Mouse (Mus musculus): ENCODE results near the gene Abhd12b. TPM values are rescaled to one million over a fixed set of nuclear protein-coding genes. Genes with fewer than 3 reads are reported as not detected.

Abhd12b gene
- polyA plus RNA-seq, 1 experiment from 2014 or later = not detected

DNA sequence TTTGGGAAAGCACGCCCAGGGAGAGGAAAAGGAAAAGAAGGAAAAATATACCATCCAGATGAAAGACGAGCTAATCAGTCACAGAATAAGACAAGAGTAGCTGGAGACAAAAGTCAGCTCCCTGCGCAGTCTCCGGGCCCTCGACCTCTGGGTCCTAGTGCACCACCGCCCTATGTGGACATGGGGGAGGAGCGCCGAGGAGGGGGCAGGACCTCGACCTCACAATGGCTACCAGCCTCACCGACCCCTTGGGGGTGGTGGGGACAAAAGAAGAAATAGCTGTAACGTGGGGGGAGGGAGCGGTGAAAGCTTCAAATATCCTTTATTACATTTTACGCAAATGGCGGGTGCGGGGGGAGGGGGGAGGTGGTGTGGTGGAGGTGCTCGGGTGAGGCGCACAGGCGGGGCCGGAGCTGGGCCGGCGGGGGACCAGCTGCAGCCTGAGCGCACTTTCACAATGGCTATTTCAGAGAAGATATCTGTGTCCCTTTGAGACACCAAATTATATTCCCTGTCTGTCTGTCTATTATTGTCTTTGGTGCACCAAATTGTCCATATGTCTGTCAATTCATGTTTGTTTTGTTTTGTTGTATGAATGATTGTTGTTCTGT is 30.3 kb downstream of the Abhd12b start:
- DNase-seq (ENCODE audit: low spot score) = no peak
- Histone ChIP-seq H3K4me1 (no peaks in the 10 kb centered on the region), H3K27me3 (ENCODE audit: low read depth, poor library complexity, severe bottlenecking) (no peaks in the 10 kb centered on the region), H3K9me3 (replicated peaks) (peaks cover 19% of the 10 kb centered on the region), H3K36me3 (no peaks in the 10 kb centered on the region), H3K4me3 (no peak overlapping the region), H3K27ac (replicated peaks) (no peak overlapping the region)
- WGBS = 78% methylated on average over 22 of the region's 22 CpGs

DNA sequence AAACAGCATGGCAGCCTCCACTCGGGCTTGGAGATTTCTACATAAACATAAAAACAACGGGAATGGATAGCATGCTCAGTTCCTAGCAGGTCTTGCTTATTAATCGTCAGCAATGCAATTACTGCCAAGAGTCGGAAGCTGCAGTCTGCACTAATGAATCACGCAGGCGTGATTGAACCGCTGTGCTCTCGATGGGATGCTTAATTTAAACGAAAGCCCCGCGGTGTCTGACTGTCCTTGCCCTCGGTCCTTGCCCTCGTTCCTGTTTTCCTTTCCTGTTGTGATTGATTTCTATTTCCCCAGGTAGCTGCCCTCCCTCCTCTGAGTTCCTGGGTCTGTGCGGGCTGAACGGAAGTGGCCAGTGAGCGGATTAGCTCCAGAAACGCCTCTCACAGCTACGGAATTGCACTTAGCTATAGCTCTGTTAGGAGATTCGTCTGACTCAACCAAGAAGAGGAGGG is 38.4 kb downstream of the Abhd12b start:
- H3K27ac ChIP-seq (replicated peaks) = no peak overlapping the region
- DNase-seq (ENCODE audit: low spot score) = peak; percentile 24

DNA sequence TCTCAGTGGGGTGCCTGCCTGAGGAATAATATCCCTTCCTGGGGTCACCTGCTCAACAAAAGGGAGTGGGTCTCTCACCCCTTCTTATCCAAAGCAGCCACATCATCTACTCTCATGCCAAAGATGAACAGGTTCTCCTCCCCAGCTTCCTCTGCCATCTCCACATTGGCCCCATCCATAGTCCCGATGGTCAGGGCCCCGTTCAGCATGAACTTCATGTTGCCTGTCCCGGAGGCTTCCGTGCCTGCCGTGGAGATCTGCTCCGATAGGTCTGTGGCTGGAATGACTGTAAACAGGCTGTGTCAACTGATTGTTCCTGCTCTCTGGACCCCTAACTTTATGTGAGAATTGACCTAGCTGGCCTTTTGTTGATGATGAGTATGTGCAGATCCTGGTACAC is 41.5 kb downstream of the Abhd12b start:
- WGBS = 96% methylated on average over 6 of the region's 6 CpGs
- no peak for DNase-seq (ENCODE audit: low spot score)

More for the DNA sequence above, 38.4 kb downstream of the Abhd12b start:
- H3K27me3 ChIP-seq (ENCODE audit: low read depth, poor library complexity, severe bottlenecking) = no peaks in the 10 kb centered on the region
- no peaks in the 10 kb centered on the region for H3K9me3 ChIP-seq (replicated peaks)
- H3K4me1 ChIP-seq = peaks cover 10% of the 10 kb centered on the region
- no peaks in the 10 kb centered on the region; the same call in 1 of the 2 replicates for H3K36me3 ChIP-seq
- WGBS = 46% methylated on average over 19 of the region's 19 CpGs
- peak overlapping the region; percentile 29; the same call in 1 of the 2 replicates for H3K4me3 ChIP-seq

DNA sequence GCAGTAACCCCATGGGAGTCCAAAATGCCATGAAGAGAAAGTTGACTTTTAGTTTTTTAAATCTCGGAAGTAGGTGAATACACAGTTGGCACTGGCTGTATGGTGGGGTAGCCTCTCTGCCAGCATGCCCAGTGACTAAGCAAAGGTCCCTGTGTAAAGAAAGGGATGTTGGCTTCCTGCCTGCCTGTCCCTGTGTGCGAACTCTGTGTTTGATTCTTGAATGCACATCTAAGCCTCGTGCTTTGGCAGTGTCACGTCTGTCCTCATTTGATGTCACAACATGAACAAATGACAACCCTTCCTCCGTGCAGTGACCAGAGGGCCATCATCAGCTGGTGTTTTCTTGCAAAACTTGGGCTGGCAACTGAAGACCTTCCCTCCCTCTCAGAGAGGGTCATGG is 42.4 kb downstream of the Abhd12b start:
- H3K27ac ChIP-seq (replicated peaks) = no peak overlapping the region
- no peaks in the 10 kb centered on the region for H3K27me3 ChIP-seq (ENCODE audit: low read depth, poor library complexity, severe bottlenecking)
- no peaks in the 10 kb centered on the region; the same call in 1 of the 2 replicates for H3K36me3 ChIP-seq
- no peaks in the 10 kb centered on the region for H3K9me3 ChIP-seq (replicated peaks)
- H3K4me3 ChIP-seq = no peak overlapping the region
- no peak for DNase-seq (ENCODE audit: low spot score)
- WGBS = 93% methylated on average over 5 of the region's 5 CpGs
- peaks cover 13% of the 10 kb centered on the region for H3K4me1 ChIP-seq

More for the DNA sequence above, 41.5 kb downstream of the Abhd12b start:
- Histone ChIP-seq H3K27me3 (ENCODE audit: low read depth, poor library complexity, severe bottlenecking) (no peaks in the 10 kb centered on the region), H3K9me3 (replicated peaks) (no peaks in the 10 kb centered on the region), H3K27ac (replicated peaks) (no peak overlapping the region), H3K4me3 (no peak overlapping the region), H3K36me3 (no peaks in the 10 kb centered on the region; the same call in 1 of the 2 replicates), H3K4me1 (peaks cover 10% of the 10 kb centered on the region)

DNA sequence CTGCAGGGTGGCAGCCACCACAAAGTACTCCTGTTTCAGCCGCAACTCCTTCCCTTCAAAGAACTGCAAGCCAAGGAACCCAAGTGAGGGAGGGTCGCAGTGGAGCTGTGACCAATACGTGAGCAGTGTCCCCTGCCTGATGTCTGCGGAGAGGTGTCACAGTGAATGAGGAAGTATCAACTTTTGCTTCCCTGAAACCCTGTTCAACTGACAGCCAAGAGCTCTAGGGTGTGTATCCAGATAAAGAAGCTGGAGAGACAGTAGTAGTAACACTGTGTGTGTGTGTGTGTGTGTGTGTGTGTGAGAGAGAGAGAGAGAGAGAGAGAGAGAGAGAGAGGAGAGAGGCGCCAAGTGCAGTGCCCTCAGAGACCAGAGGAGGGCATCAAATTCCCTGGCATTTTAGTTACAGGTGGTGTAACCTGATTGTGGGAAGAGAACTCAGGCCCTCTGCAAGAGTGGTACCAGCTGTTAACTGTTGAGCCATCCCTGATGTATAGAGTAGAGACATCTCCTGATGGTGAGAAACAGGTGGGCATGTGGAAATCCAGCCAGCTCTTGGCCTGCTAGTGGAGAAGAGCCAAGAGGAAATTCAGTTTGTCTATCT is 48.1 kb downstream of the Abhd12b start:
- no peak overlapping the region for H3K27ac ChIP-seq (replicated peaks)
- no peak overlapping the region for H3K4me3 ChIP-seq
- H3K9me3 ChIP-seq (replicated peaks) = no peaks in the 10 kb centered on the region
- H3K36me3 ChIP-seq = no peaks in the 10 kb centered on the region; the same call in 1 of the 2 replicates
- no peak for DNase-seq (ENCODE audit: low spot score)
- no peaks in the 10 kb centered on the region for H3K27me3 ChIP-seq (ENCODE audit: low read depth, poor library complexity, severe bottlenecking)
- H3K4me1 ChIP-seq = peaks cover 3% of the 10 kb centered on the region
- 77% methylated on average over 5 of the region's 5 CpGs for WGBS

DNA sequence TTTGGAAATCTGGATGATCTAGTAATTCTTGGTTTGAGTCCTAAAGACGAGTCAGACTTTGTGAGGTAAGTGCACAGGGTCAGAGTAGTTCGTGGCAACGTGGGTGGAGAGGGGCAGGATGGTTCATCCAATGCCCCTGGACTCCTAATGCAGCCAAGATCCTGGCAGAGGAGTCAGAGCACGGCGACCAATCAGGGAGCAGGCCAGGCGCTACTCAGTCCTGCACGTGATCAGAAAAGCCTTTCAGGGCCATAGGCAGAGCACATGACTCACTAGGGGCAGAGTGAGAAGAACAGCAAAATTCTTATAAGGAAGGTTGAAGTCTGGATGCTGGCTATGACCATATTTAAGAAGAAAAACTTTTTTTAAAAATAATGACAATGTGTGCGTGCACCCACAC is 50.5 kb downstream of the Abhd12b start:
- DNase-seq (ENCODE audit: low spot score) = no peak
- WGBS = 77% methylated on average over 8 of the region's 8 CpGs
- no peak overlapping the region for H3K4me3 ChIP-seq
- no peaks in the 10 kb centered on the region for H3K9me3 ChIP-seq (replicated peaks)
- H3K4me1 ChIP-seq = peaks cover 3% of the 10 kb centered on the region
- H3K27me3 ChIP-seq (ENCODE audit: low read depth, poor library complexity, severe bottlenecking) = no peaks in the 10 kb centered on the region
- no peaks in the 10 kb centered on the region for H3K36me3 ChIP-seq
- H3K27ac ChIP-seq (replicated peaks) = no peak overlapping the region

DNA sequence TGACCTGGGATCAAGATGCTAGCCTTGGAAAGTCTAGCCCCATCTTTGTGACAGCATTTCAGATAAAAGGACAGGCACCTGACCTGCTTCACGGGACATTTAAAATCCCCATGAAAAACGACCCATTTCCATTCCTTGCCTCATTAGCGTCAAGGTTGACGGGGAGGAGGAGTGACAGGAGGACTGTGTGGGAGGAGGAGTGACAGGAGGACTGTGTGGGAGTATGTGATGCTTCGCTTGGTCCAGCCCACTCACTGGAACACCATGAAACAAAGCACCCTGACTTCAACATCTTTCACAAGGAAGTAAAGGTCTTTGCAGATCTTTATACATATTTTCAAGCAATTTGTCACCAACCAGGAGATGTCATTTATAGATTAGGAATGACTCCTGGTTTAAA is 54.3 kb downstream of the Abhd12b start:
- no peak overlapping the region for H3K27ac ChIP-seq (replicated peaks)
- no peak for DNase-seq (ENCODE audit: low spot score)
- no peaks in the 10 kb centered on the region for H3K27me3 ChIP-seq (ENCODE audit: low read depth, poor library complexity, severe bottlenecking)
- H3K9me3 ChIP-seq (replicated peaks) = no peaks in the 10 kb centered on the region
- H3K4me3 ChIP-seq = no peak overlapping the region
- 66% methylated on average over 5 of the region's 5 CpGs for WGBS
- H3K4me1 ChIP-seq = peaks cover 7% of the 10 kb centered on the region; the same call in 1 of the 2 replicates
- no peaks in the 10 kb centered on the region for H3K36me3 ChIP-seq

DNA sequence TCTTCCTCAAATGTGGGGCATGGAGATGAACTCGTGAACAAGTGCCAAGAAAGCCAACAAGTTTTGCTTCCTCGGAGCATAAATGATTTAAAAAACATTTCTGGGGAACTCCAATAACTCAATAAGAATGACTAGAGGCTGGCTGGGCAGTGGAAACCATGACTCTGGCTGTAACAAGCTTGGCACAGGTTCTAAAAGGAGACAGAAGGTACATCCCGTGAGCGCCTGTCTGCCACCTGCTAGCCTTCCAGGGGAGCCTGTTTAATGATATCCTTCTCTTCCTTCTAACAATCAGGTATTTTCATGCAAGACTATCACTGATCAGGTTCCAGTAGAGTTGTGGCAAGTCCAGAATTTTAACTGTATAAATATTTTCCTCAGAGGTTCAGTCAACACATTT is 58.6 kb downstream of the Abhd12b start:
- Histone ChIP-seq H3K4me3 (no peak overlapping the region), H3K27me3 (ENCODE audit: low read depth, poor library complexity, severe bottlenecking) (no peaks in the 10 kb centered on the region), H3K36me3 (no peaks in the 10 kb centered on the region)

DNA sequence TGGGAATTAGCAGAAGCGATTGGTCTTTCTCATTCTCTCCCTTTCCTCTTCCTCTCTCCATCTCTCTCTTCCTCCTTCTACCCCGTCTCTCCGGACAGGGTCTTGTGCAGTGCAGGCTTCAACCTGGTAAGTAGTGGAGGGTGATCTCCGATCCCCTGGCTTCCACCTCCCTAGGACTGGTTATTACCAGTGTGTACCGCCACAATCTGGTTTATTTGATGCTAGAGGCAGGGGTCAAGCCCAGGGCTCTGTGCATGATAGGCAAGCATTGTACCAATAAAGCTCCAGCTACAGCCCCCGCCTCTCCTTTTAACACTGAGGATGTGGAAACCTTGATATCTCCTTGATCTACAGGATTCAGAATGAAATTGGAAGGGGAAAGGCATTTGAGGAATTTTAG is 59.7 kb downstream of the Abhd12b start:
- H3K4me3 ChIP-seq = no peak overlapping the region
- WGBS = 90% methylated on average over 6 of the region's 6 CpGs

More for the DNA sequence above, 58.6 kb downstream of the Abhd12b start:
- H3K9me3 ChIP-seq (replicated peaks) = no peaks in the 10 kb centered on the region
- no peak for DNase-seq (ENCODE audit: low spot score)
- peaks cover 15% of the 10 kb centered on the region; the same call in 1 of the 2 replicates for H3K4me1 ChIP-seq
- WGBS = 89% methylated on average over 4 of the region's 4 CpGs
- H3K27ac ChIP-seq (replicated peaks) = no peak overlapping the region

DNA sequence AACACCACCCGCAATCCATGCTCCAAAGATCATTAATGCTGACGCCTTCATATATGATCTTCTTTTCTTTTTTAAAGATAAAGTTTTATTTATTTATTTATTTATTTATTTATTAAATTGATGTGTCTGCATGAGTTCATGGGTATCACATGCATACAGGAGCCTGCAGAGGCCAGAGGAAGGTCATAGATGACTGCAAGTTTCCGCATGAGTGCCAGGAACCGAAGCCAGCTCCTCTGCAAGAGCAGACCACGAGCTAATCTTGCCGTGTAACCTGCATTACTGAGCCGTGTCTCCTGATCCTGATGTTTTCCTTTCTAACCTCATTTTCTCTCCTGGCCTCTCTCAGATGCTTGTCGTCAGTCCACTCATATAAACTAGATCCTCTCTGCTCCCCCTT is 60.3 kb downstream of the Abhd12b start:
- Histone ChIP-seq H3K4me1 (peaks cover 15% of the 10 kb centered on the region; the same call in 1 of the 2 replicates), H3K9me3 (replicated peaks) (no peaks in the 10 kb centered on the region)
- WGBS = 92% methylated on average over 8 of the region's 8 CpGs

More for the DNA sequence above, 59.7 kb downstream of the Abhd12b start:
- Histone ChIP-seq H3K36me3 (no peaks in the 10 kb centered on the region), H3K27me3 (ENCODE audit: low read depth, poor library complexity, severe bottlenecking) (no peaks in the 10 kb centered on the region), H3K9me3 (replicated peaks) (no peaks in the 10 kb centered on the region), H3K27ac (replicated peaks) (no peak overlapping the region), H3K4me1 (peaks cover 15% of the 10 kb centered on the region; the same call in 1 of the 2 replicates)
- DNase-seq (ENCODE audit: low spot score) = no peak

DNA sequence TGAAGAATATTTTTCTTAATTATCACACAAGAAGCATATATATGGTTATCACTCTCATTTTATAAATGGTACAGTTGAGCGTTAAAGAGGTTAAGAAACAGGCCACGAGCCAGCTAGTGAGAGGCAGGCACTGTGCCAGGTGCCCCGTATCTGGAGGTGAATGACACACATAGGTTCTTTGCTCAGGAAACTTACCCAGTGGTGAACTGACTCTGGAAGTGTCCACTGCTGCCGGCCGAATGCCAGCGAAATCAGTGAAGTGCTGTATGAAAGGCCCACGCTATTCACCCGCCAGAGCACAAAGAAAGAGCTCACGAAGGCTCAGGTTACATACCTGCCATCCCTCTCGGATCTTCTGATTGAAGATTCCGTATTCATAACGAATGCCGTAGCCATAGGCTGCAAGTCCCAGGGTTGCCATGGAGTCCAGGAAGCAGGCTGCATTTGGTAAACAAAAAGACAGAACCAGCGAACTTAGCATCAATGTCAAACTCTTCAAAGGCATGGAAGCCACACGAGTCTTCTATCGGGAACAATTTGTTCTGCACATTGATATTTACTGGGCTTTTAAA is 62.4 kb downstream of the Abhd12b start:
- no peak for DNase-seq (ENCODE audit: low spot score)
- 73% methylated on average over 16 of the region's 16 CpGs for WGBS

More for the DNA sequence above, 60.3 kb downstream of the Abhd12b start:
- no peak for DNase-seq (ENCODE audit: low spot score)
- Histone ChIP-seq H3K27me3 (ENCODE audit: low read depth, poor library complexity, severe bottlenecking) (no peaks in the 10 kb centered on the region), H3K4me3 (no peak overlapping the region), H3K36me3 (no peaks in the 10 kb centered on the region), H3K27ac (replicated peaks) (no peak overlapping the region)

DNA sequence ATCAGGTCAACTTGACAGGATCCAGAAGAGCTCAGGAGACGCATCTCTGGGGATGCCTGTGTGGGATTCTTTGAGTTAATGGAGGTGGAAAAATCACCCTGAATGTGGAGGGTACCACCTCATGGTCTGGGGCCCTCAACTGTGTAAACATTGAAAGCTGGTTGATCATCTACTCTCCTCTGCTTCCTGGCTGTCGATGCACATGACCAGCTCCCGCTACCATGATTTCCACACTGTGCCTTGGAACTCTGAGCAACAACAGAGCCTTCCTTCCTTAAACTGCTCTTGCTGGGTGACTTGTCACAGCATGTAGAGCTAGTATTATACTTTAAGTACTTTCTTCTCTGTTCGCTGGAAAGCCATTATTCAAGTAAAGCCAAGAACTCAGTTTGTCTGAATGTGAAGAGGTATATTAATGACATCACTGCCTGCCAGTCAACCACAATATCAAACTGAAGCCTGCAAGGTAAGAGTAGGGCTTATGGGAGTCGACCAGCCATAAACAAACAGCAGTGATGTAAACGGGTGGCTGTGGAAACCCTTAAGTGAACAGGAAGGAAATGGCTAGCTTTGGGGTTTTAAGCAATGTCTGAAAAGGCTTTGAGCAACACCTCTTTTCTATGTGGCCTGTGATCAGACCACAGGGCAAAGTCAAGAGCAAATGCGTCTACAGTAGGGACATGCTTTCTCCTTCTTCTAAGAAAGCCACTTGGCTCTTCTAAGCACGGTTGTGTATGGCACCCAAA is 65.0 kb downstream of the Abhd12b start:
- Histone ChIP-seq H3K9me3 (replicated peaks) (no peaks in the 10 kb centered on the region), H3K4me1 (peaks cover 19% of the 10 kb centered on the region), H3K27ac (replicated peaks) (no peak overlapping the region), H3K36me3 (no peaks in the 10 kb centered on the region), H3K4me3 (no peak overlapping the region), H3K27me3 (ENCODE audit: low read depth, poor library complexity, severe bottlenecking) (no peaks in the 10 kb centered on the region)
- DNase-seq (ENCODE audit: low spot score) = no peak
- 90% methylated on average over 8 of the region's 8 CpGs for WGBS

More for the DNA sequence above, 62.4 kb downstream of the Abhd12b start:
- no peaks in the 10 kb centered on the region for H3K36me3 ChIP-seq
- no peak overlapping the region for H3K4me3 ChIP-seq
- H3K9me3 ChIP-seq (replicated peaks) = no peaks in the 10 kb centered on the region
- H3K27ac ChIP-seq (replicated peaks) = no peak overlapping the region
- peaks cover 11% of the 10 kb centered on the region for H3K4me1 ChIP-seq
- H3K27me3 ChIP-seq (ENCODE audit: low read depth, poor library complexity, severe bottlenecking) = no peaks in the 10 kb centered on the region

Data from midbrain, embryonic 10.5 days (tissue).